Mouse (Mus musculus) C2C12 (cell line): ENCODE measurements around the gene H2afy. TPM values are rescaled to one million over a fixed set of nuclear protein-coding genes. Genes with fewer than 3 reads are reported as not detected.

ENCODE experiments used
- H3K27me3 ChIP-seq: one replicate; pipeline ENCODE4 v1.6.1; 2011; ENCODE audit not compliant: control insufficient read depth, insufficient read depth, insufficient read length
- H3K36me3 ChIP-seq: one replicate; pipeline ENCODE4 v1.6.1; 2011; ENCODE audit not compliant: control insufficient read depth, insufficient read depth
- H3K4me3 ChIP-seq: one replicate; pipeline ENCODE4 v1.5.1; 2011; ENCODE audit warnings: mild to moderate bottlenecking, control low read depth; ENCODE audit not compliant: poor library complexity, insufficient read depth, severe bottlenecking
- H3K79me2 ChIP-seq: one replicate; pipeline ENCODE4 v1.6.1; 2011; ENCODE audit not compliant: control insufficient read depth, insufficient read depth
- H3K79me3 ChIP-seq: one replicate; pipeline ENCODE4 v1.6.1; 2011; ENCODE audit warnings: low read depth, control low read depth
- H3ac ChIP-seq: one replicate; pipeline ENCODE3; 2011; ENCODE audit warnings: low read depth; ENCODE audit not compliant: control insufficient read depth, insufficient read length
- CEBPB ChIP-seq: IDR thresholded peaks from one replicate; pipeline ENCODE4 v1.6.1; 2011; ENCODE audit warnings: low read depth, mild to moderate bottlenecking, control low read depth, moderate library complexity
- CTCF ChIP-seq: IDR thresholded peaks from one replicate; pipeline ENCODE4 v1.5.1; 2011; ENCODE audit not compliant: control insufficient read depth, insufficient read depth, insufficient read length
- FOSL1 ChIP-seq: IDR thresholded peaks from one replicate; pipeline ENCODE4 v1.8.0; 2011; ENCODE audit warnings: mild to moderate bottlenecking, low read length; ENCODE audit not compliant: poor library complexity, insufficient read depth, severe bottlenecking
- MAX ChIP-seq: IDR thresholded peaks from one replicate; pipeline ENCODE4 v1.6.1; 2011; ENCODE audit warnings: mild to moderate bottlenecking, control low read depth
- MYOD1 ChIP-seq: IDR thresholded peaks from one replicate; pipeline ENCODE4 v1.6.1; 2011; ENCODE audit warnings: low read depth; ENCODE audit not compliant: control insufficient read depth, insufficient read length
- MYOG ChIP-seq: IDR thresholded peaks from one replicate; pipeline ENCODE4 v1.6.1; 2011; ENCODE audit not compliant: control insufficient read depth, insufficient read length; ENCODE audit errors: extremely low read depth
- USF1 ChIP-seq: IDR thresholded peaks from one replicate; pipeline ENCODE4 v1.6.1; 2011; ENCODE audit warnings: low read depth, mild to moderate bottlenecking, control low read depth, moderate library complexity
- polyA plus RNA-seq: library from polyadenylated mRNA; unstranded; fragments of >200 nt; fragmentation: generic; extraction: Trizol; gene quantifications from one replicate; pipeline ENCODE4 v1.2.1, GENCODE M21; 2012; ENCODE audit warnings: missing spikeins

H2afy gene
- polyA plus RNA-seq, 1 experiment: 94.5 TPM

- Histone ChIP-seq H3K79me3 (no peaks in the 10 kb centered on the region), H3K4me3 (no peak overlapping the region), H3K36me3 (no peaks in the 10 kb centered on the region), H3ac (no peak overlapping the region), H3K27me3 (peaks cover 16% of the 10 kb centered on the region), H3K79me2 (no peaks in the 10 kb centered on the region)
- TF ChIP-seq MYOD1 (no peak), MAX (no peak), MYOG (no peak), USF1 (no peak), CEBPB (no peak), FOSL1 (no peak), CTCF (no peak)
Observed at GRCm38 (mm10) chr13:56155048-56155447, 18.9 kb upstream of the H2afy start.

GRCm38 (mm10) chr13:56152773-56153460 lies 16.8 kb upstream of the H2afy start:
- Histone ChIP-seq H3K79me2 (no peaks in the 10 kb centered on the region), H3K36me3 (no peaks in the 10 kb centered on the region), H3K4me3 (no peak overlapping the region), H3ac (no peak overlapping the region), H3K79me3 (no peaks in the 10 kb centered on the region), H3K27me3 (peaks cover 21% of the 10 kb centered on the region)
- no peak for TF ChIP-seq MYOD1
- TF ChIP-seq MYOG: no peak
- TF ChIP-seq CTCF: no peak

- no peak for TF ChIP-seq CEBPB
- peak; percentile 25 for TF ChIP-seq CTCF
- Histone ChIP-seq H3K36me3 (no peaks in the 10 kb centered on the region), H3K4me3 (no peak overlapping the region), H3ac (no peak overlapping the region), H3K79me3 (no peaks in the 10 kb centered on the region), H3K27me3 (peaks cover 25% of the 10 kb centered on the region), H3K79me2 (no peaks in the 10 kb centered on the region)
Observed at GRCm38 (mm10) chr13:56151404-56152226, 15.5 kb upstream of the H2afy start.

- Histone ChIP-seq H3ac (no peak overlapping the region), H3K79me2 (no peaks in the 10 kb centered on the region), H3K79me3 (no peaks in the 10 kb centered on the region), H3K36me3 (no peaks in the 10 kb centered on the region), H3K27me3 (peaks cover 29% of the 10 kb centered on the region), H3K4me3 (no peak overlapping the region)
- no peak for TF ChIP-seq MYOD1
- no peak for TF ChIP-seq CTCF
- TF ChIP-seq CEBPB: no peak
- no peak for TF ChIP-seq MAX
- no peak for TF ChIP-seq MYOG
- TF ChIP-seq FOSL1: no peak
- TF ChIP-seq USF1: no peak
Observed at GRCm38 (mm10) chr13:56145523-56145922, 9.4 kb upstream of the H2afy start.

- no peak overlapping the region for H3ac ChIP-seq
- H3K4me3 ChIP-seq: no peak overlapping the region
- TF ChIP-seq USF1 (no peak), CTCF (no peak), MYOD1 (no peak), MYOG (no peak), FOSL1 (no peak), MAX (no peak), CEBPB (no peak)
- H3K79me3 ChIP-seq: no peaks in the 10 kb centered on the region
- no peaks in the 10 kb centered on the region for H3K79me2 ChIP-seq
- no peaks in the 10 kb centered on the region for H3K36me3 ChIP-seq
- peaks cover 29% of the 10 kb centered on the region for H3K27me3 ChIP-seq
Observed at GRCm38 (mm10) chr13:56144021-56144420, 7.9 kb upstream of the H2afy start.
